Mouse (Mus musculus) cortical plate, adult 2 months (tissue): ENCODE results near the gene Ceacam9. TPM values are rescaled to one million over a fixed set of nuclear protein-coding genes. Genes with fewer than 3 reads are reported as not detected.

Experiments
- H3K27ac ChIP-seq: fragments of 200-500 bp; 2 replicates; pipeline ENCODE4 v1.5.1; 2012; ENCODE audit warnings: low read length, control low read depth, inconsistent platforms; ENCODE audit not compliant: insufficient read depth
- H3K4me1 ChIP-seq: fragments of 200-500 bp; 2 replicates; pipeline ENCODE4 v1.6.1; 2011; ENCODE audit warnings: low read length; ENCODE audit not compliant: control insufficient read depth, insufficient read depth
- H3K4me3 ChIP-seq: fragments of 200-500 bp; 2 replicates; pipeline ENCODE4 v1.5.1; 2011; ENCODE audit warnings: mild to moderate bottlenecking, low read length, control low read depth; ENCODE audit not compliant: insufficient read depth
- CTCF ChIP-seq: fragments of 200-500 bp; IDR thresholded peaks from 2 replicates; pipeline ENCODE4 v1.5.1; 2011; ENCODE audit warnings: mild to moderate bottlenecking, control low read depth, low read length; ENCODE audit not compliant: insufficient read depth; ENCODE audit errors: extremely low read depth
- POLR2A ChIP-seq: fragments of 200-500 bp; IDR thresholded peaks from 2 replicates; pipeline ENCODE4 v1.6.1; 2011; ENCODE audit warnings: mild to moderate bottlenecking, low read length, control low read depth; ENCODE audit not compliant: insufficient read depth; ENCODE audit errors: extremely low read depth
- polyA plus RNA-seq: library from polyadenylated mRNA; depleted of rRNA; stranded (reverse); fragments of >200 nt; gene quantifications from 2 replicates; pipeline ENCODE4 v1.2.3, GENCODE M21; 2012; rRNA removed

The Ceacam9 gene
- polyA plus RNA-seq, 1 experiment = 0.52 TPM

DNA sequence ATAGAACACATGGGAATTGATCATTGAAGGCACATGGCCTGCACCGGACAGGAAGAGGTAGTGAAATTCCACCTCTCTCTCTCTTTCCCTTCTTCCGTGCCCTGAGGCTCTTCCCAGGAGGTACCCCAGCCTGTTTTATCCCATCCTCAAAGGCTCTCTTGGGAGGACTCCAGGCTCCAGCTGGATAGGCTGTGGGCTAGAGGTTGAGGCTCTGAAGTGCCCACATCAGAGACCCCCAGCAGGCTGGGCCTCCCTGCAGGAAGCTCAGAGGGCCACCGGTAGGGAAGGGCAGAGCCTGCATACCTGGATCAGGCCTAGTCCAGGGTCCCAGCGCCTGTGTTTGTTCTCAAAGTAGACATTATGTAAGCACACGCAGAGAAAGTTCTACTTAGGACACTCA is 39.9 kb downstream of the Ceacam9 start:
- Histone ChIP-seq H3K4me1 (no peaks in the 10 kb centered on the region), H3K4me3 (no peak overlapping the region), H3K27ac (no peak overlapping the region)
- TF ChIP-seq CTCF (no peak), POLR2A (no peak)

DNA sequence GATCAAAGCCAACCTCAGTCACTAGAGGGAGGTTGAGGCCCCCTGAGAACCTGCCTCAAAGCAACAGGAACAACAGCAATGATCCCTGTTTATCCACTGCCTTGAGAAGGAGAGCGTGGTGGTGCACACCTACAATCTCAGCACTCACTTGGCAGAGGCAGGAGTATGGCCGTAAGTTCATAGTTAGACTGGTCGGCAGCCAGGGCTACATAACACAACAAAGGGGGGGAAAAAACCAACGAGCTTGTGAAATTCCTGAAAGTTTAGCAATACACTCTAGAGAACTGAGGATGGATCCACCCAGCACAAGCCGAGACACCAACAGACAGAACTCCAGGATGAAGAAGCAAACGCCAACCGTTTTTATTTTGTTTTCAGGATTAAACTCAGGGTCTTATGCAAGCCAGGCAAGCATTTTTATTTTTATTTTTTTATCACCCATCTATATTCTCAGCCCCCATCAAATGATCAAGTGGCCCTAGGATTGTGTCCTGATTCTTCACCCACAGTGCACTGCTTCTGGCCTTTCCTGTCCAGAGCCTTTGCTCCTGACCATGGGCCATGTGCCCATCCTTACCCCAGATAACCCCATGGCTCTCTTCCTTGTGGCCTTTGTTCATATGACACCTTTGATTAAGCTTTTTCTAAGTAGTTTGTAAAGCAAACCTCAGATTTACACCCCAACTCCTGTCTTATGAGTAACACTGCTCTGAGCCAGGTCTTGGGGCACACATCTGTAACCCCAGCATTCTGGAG is 41.9 kb downstream of the Ceacam9 start:
- TF ChIP-seq POLR2A = no peak
- TF ChIP-seq CTCF = no peak
- H3K4me1 ChIP-seq = no peaks in the 10 kb centered on the region

DNA sequence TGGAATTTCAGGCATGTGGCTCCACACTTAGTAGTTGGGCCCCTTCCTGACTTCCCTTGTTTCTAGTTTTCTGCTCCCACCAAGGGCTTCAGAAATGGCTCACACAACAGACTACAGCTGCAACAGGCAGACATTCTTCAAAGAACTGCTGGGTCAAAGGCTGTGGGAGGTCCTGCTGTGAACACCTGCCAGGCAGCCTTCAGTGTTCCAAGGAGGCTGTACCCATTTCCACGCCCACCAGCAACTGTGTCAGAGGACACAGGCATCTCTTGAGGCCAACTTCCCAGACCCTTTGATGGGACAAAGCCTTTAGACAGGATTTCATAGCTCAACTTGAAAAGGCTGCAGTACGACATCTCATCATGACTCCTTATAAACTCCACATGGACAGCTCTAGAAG is 44.7 kb downstream of the Ceacam9 start:
- TF ChIP-seq CTCF (no peak), POLR2A (no peak)
- no peaks in the 10 kb centered on the region for H3K4me1 ChIP-seq
- no peak overlapping the region for H3K27ac ChIP-seq
- no peak overlapping the region for H3K4me3 ChIP-seq

More for the DNA sequence above, 41.9 kb downstream of the Ceacam9 start:
- Histone ChIP-seq H3K4me3 (no peak overlapping the region), H3K27ac (no peak overlapping the region)

Other genes with a start within 250 kb of the Ceacam9 start
- 10.7 and 13.0 TPM in 2 replicates for gene Npas1, start 244.2 kb upstream of the Ceacam9 start, polyA plus RNA-seq
- 56.9 and 58.3 TPM in 2 replicates for gene Arhgap35, start 106.9 kb upstream of the Ceacam9 start, polyA plus RNA-seq
- gene Ceacam15, start 46.2 kb upstream of the Ceacam9 start, polyA plus RNA-seq = 0.08 TPM in 1 of 2 replicates, not detected in the other
- gene Ap2s1, start 16.5 kb downstream of the Ceacam9 start, polyA plus RNA-seq = 526 and 561 TPM in 2 replicates
- 5.7 and 6.1 TPM in 2 replicates for gene Slc1a5, start 59.4 kb downstream of the Ceacam9 start, polyA plus RNA-seq
- 291 and 307 TPM in 2 replicates for gene Strn4, start 94.0 kb downstream of the Ceacam9 start, polyA plus RNA-seq
- gene Fkrp, start 94.8 kb downstream of the Ceacam9 start, polyA plus RNA-seq = 42.3 and 44.0 TPM in 2 replicates
- gene Prkd2, start 121.0 kb downstream of the Ceacam9 start, polyA plus RNA-seq = 6.5 and 6.8 TPM in 2 replicates
- gene Dact3, start 153.4 kb downstream of the Ceacam9 start, polyA plus RNA-seq = 169 and 184 TPM in 2 replicates
- gene Gng8, start 169.9 kb downstream of the Ceacam9 start, polyA plus RNA-seq = 8.3 and 10.9 TPM in 2 replicates
- gene Ptgir, start 184.6 kb downstream of the Ceacam9 start, polyA plus RNA-seq = 0.08 and 0.17 TPM in 2 replicates
- 1,956 and 2,049 TPM in 2 replicates for gene Calm3, start 202.2 kb downstream of the Ceacam9 start, polyA plus RNA-seq
- gene Pnmal2, start 222.8 kb downstream of the Ceacam9 start, polyA plus RNA-seq = 89.8 and 103 TPM in 2 replicates
- gene Pnmal1, start 237.8 kb downstream of the Ceacam9 start, polyA plus RNA-seq = 60.2 and 64.8 TPM in 2 replicates